Comparison of ENCODE assay signal across 8 mouse cellular contexts in the genomic region with DNA sequence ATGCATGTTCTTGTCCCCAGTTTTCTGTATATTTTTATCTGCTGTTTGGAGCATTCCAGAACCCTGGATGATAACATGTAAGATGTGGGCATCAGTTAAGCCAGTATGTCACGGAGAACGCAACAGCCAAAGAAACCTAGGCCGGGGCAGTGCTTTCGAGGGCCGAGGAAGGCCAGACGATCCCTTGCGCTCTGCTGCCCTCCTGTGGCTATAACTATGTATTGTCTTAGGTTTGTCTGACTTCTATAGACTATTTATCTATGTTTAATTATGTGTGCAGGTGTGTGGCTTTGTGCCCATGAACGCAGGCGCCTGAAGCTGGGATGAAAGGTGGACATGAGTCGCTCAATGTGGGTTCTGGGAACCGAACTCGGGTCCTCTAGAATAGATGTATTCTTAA. TPM values are rescaled to one million over a fixed set of nuclear protein-coding genes. Genes with fewer than 3 reads are reported as not detected.
DNase-seq lines count a peak whose midpoint lies in the region; ATAC-seq and TF ChIP-seq lines count a peak whose summit lies in the region.

No protein-coding gene starts in this region.

- H3K9me3 ChIP-seq in midbrain, embryonic 10.5 days (replicated peaks) = no peaks in the 10 kb centered on the region
- no peaks in the 10 kb centered on the region for H3K9me3 ChIP-seq in midbrain, embryonic 15.5 days
- no peaks in the 10 kb centered on the region for H3K9me3 ChIP-seq in heart, postnatal 0 days (replicated peaks; ENCODE audit: control insufficient read depth, low read length)
- no peaks in the 10 kb centered on the region for H3K9me3 ChIP-seq in midbrain, embryonic 16.5 days (replicated peaks; ENCODE audit: control insufficient read depth, low read length, poor library complexity, severe bottlenecking)
- no peaks in the 10 kb centered on the region for H3K9me3 ChIP-seq in stomach, embryonic 16.5 days (replicated peaks; ENCODE audit: control insufficient read depth, low read length)

- 0 out of 2 replicates have a peak overlapping the region, but pooled peaks have one; percentile 61 for H3K27ac ChIP-seq in midbrain, embryonic 10.5 days (replicated peaks)
- H3K27ac ChIP-seq in midbrain, embryonic 15.5 days = no peak overlapping the region
- H3K27ac ChIP-seq in heart, postnatal 0 days (ENCODE audit: low read depth) = no peak overlapping the region
- no peak overlapping the region for H3K27ac ChIP-seq in midbrain, embryonic 16.5 days (ENCODE audit: low read length)
- H3K27ac ChIP-seq in stomach, embryonic 16.5 days (ENCODE audit: low read length) = no peak overlapping the region

- peak; percentile 85 for TF ChIP-seq CTCF in heart, postnatal 0 days (IDR thresholded peaks at IDR 0.05; ENCODE audit: low read depth)

- peaks cover 58% of the 10 kb centered on the region for H3K4me1 ChIP-seq in midbrain, embryonic 10.5 days
- peaks cover 53% of the 10 kb centered on the region for H3K4me1 ChIP-seq in midbrain, embryonic 15.5 days
- peaks cover 34% of the 10 kb centered on the region for H3K4me1 ChIP-seq in heart, postnatal 0 days (ENCODE audit: control insufficient read depth, insufficient read depth)
- H3K4me1 ChIP-seq in midbrain, embryonic 16.5 days (ENCODE audit: control insufficient read depth, insufficient read depth, low read length) = peaks cover 33% of the 10 kb centered on the region
- H3K4me1 ChIP-seq in stomach, embryonic 16.5 days (ENCODE audit: control insufficient read depth, insufficient read depth, low read length) = peaks cover 16% of the 10 kb centered on the region; the same call in 1 of the 2 replicates

- peaks cover 13% of the 10 kb centered on the region for H3K27me3 ChIP-seq in midbrain, embryonic 10.5 days (ENCODE audit: low read depth, poor library complexity, severe bottlenecking)
- no peaks in the 10 kb centered on the region for H3K27me3 ChIP-seq in midbrain, embryonic 15.5 days (replicated peaks)
- H3K27me3 ChIP-seq in heart, postnatal 0 days (ENCODE audit: control insufficient read depth, insufficient read depth, low read length) = no peaks in the 10 kb centered on the region
- H3K27me3 ChIP-seq in midbrain, embryonic 16.5 days (ENCODE audit: control insufficient read depth, insufficient read depth, low read depth, low read length) = no peaks in the 10 kb centered on the region
- H3K27me3 ChIP-seq in stomach, embryonic 16.5 days (ENCODE audit: control insufficient read depth, insufficient read depth, low read length) = no peaks in the 10 kb centered on the region; the same call in 1 of the 2 replicates

- no peak for TF ChIP-seq EP300 in heart, postnatal 0 days (IDR thresholded peaks at IDR 0.05; ENCODE audit: low read depth)

- no peak overlapping the region for H3K9ac ChIP-seq in midbrain, embryonic 15.5 days
- no peak overlapping the region for H3K9ac ChIP-seq in heart, postnatal 0 days (replicated peaks; ENCODE audit: low read depth, low read length)
- peak overlapping the region; percentile 44; the same call in 1 of the 2 replicates for H3K9ac ChIP-seq in midbrain, embryonic 16.5 days (ENCODE audit: low read depth, low read length)
- H3K9ac ChIP-seq in stomach, embryonic 16.5 days (ENCODE audit: low read length) = no peak overlapping the region

- H3K4me2 ChIP-seq in midbrain, embryonic 15.5 days = no peak overlapping the region
- H3K4me2 ChIP-seq in heart, postnatal 0 days (ENCODE audit: low read depth, low read length) = no peak overlapping the region
- H3K4me2 ChIP-seq in midbrain, embryonic 16.5 days (ENCODE audit: low read length) = no peak overlapping the region
- H3K4me2 ChIP-seq in stomach, embryonic 16.5 days (ENCODE audit: low read depth, low read length) = no peak overlapping the region

- peaks cover 27% of the 10 kb centered on the region for H3K36me3 ChIP-seq in midbrain, embryonic 10.5 days
- H3K36me3 ChIP-seq in midbrain, embryonic 15.5 days (replicated peaks) = no peaks in the 10 kb centered on the region
- H3K36me3 ChIP-seq in heart, postnatal 0 days (replicated peaks; ENCODE audit: control insufficient read depth, insufficient read depth, low read length) = no peaks in the 10 kb centered on the region
- no peaks in the 10 kb centered on the region for H3K36me3 ChIP-seq in midbrain, embryonic 16.5 days (ENCODE audit: control insufficient read depth, insufficient read depth, low read length)
- H3K36me3 ChIP-seq in stomach, embryonic 16.5 days (ENCODE audit: control insufficient read depth, insufficient read depth, low read length) = no peaks in the 10 kb centered on the region

- H3K4me3 ChIP-seq in midbrain, embryonic 10.5 days = no peak overlapping the region
- H3K4me3 ChIP-seq in midbrain, embryonic 15.5 days = no peak overlapping the region
- no peak overlapping the region for H3K4me3 ChIP-seq in heart, postnatal 0 days (ENCODE audit: low read depth, low read length)
- H3K4me3 ChIP-seq in midbrain, embryonic 16.5 days (ENCODE audit: low read depth, low read length) = no peak overlapping the region
- no peak overlapping the region for H3K4me3 ChIP-seq in stomach, embryonic 16.5 days (replicated peaks; ENCODE audit: low read length)

- WGBS in midbrain, embryonic 10.5 days = 3% methylated on average over 12 of the region's 12 CpGs
- WGBS in midbrain, embryonic 15.5 days = 3% methylated on average over 12 of the region's 12 CpGs
- 5% methylated on average over 12 of the region's 12 CpGs for WGBS in heart, postnatal 0 days
- WGBS in midbrain, embryonic 16.5 days = 2% methylated on average over 12 of the region's 12 CpGs
- WGBS in stomach, embryonic 16.5 days = 3% methylated on average over 12 of the region's 12 CpGs

- ATAC-seq in midbrain, embryonic 15.5 days (replicated peaks) = no peak
- no peak for ATAC-seq in heart, postnatal 0 days (ENCODE audit: insufficient read depth, low read depth)
- ATAC-seq in midbrain, embryonic 16.5 days = no peak
- ATAC-seq in stomach, embryonic 16.5 days (ENCODE audit: insufficient read depth, low FRiP score) = 0 out of 2 replicates have a peak, but pooled peaks have one; percentile 34

- DNase-seq in midbrain, embryonic 10.5 days (ENCODE audit: low spot score) = peak; percentile 73
- peak; percentile 75 for DNase-seq in adrenal gland, adult 18-20 months (ENCODE audit: low spot score in 2 of 2)
- DNase-seq in embryo, embryonic 10.5 days (ENCODE audit: low spot score) = peak; percentile 90
- DNase-seq in heart, postnatal 0 days (ENCODE audit: low spot score) = peak; percentile 73
- DNase-seq in left cerebral cortex, postnatal 10 days (ENCODE audit: extremely low spot score in 1 of 2, low spot score in 2 of 2) = peak; percentile 72 to 74

- intact Hi-C loops in left cerebral cortex, postnatal 10 days (cut with DNase I) = loop anchor here (1.0 to 5.0 kb wide), 3 partner anchors 101 to 436 kb away; no protein-coding TSS in a partner anchor

RNA-seq across cellular contexts. Expression of a gene that starts 2.5 kb away (rescaled TPM):
- polyA plus RNA-seq in midbrain, embryonic 10.5 days (2016; fragmentation: Nextera tagmentation; extraction: Ambion mirVana) = 10.1 and 20.3 TPM in 2 replicates
- polyA plus RNA-seq in midbrain, embryonic 15.5 days (2015; fragmentation: Nextera tagmentation; extraction: Ambion mirVana) = 47.9 and 48.3 TPM in 2 replicates
- total RNA-seq in adrenal gland, adult 18-20 months (2021) = 1 to 10 TPM; 7.1 to 9.0 TPM
- total RNA-seq in heart, postnatal 0 days (2014; rRNA removed; ENCODE audit: low replicate concordance) = 31.4 and 31.9 TPM in 2 replicates
- polyA plus RNA-seq in heart, postnatal 0 days (2015; fragmentation: Nextera tagmentation; extraction: Ambion mirVana) = 17.4 and 22.1 TPM in 2 replicates
- 10 to 100 TPM; 13.2 to 13.5 TPM for total RNA-seq in left cerebral cortex, postnatal 10 days (2021)
- polyA plus RNA-seq in midbrain, embryonic 16.5 days (2015; fragmentation: Nextera tagmentation; extraction: Ambion mirVana) = 36.2 and 45.6 TPM in 2 replicates
- 13.7 TPM in 2 replicates for polyA plus RNA-seq in stomach, embryonic 16.5 days (2015; fragmentation: Nextera tagmentation; extraction: Ambion mirVana)

RNA-seq across cellular contexts. Expression of a gene that starts 6.6 kb away (rescaled TPM):
- polyA plus RNA-seq in midbrain, embryonic 10.5 days (2016; fragmentation: Nextera tagmentation; extraction: Ambion mirVana) = 31.8 and 39.0 TPM in 2 replicates
- polyA plus RNA-seq in midbrain, embryonic 15.5 days (2015; fragmentation: Nextera tagmentation; extraction: Ambion mirVana) = 20.7 and 24.0 TPM in 2 replicates
- 1 to 10 TPM; 1.3 to 6.1 TPM for total RNA-seq in adrenal gland, adult 18-20 months (2021)
- total RNA-seq in heart, postnatal 0 days (2014; rRNA removed; ENCODE audit: low replicate concordance) = 0.89 and 1.8 TPM in 2 replicates
- 2.2 and 3.0 TPM in 2 replicates for polyA plus RNA-seq in heart, postnatal 0 days (2015; fragmentation: Nextera tagmentation; extraction: Ambion mirVana)
- total RNA-seq in left cerebral cortex, postnatal 10 days (2021) = 1 to 10 TPM; 5.5 to 6.2 TPM
- polyA plus RNA-seq in midbrain, embryonic 16.5 days (2015; fragmentation: Nextera tagmentation; extraction: Ambion mirVana) = 21.8 and 31.3 TPM in 2 replicates
- 4.3 and 5.0 TPM in 2 replicates for polyA plus RNA-seq in stomach, embryonic 16.5 days (2015; fragmentation: Nextera tagmentation; extraction: Ambion mirVana)
